Mouse (Mus musculus): Measurements from ENCODE around the gene Sergef.

Gene Sergef

GRCm38 (mm10) chr7:46399676-46400075 is 239.9 kb downstream of the Sergef start:
- DNase-seq = no peak

- no peak for DNase-seq
Measured at GRCm38 (mm10) chr7:46398612-46399011, 241.0 kb downstream of the Sergef start.

GRCm38 (mm10) chr7:46397732-46398333 is 241.8 kb downstream of the Sergef start:
- no peak for DNase-seq

- peak; percentile 67 for DNase-seq
Measured at GRCm38 (mm10) chr7:46396928-46397731, 242.5 kb downstream of the Sergef start.

GRCm38 (mm10) chr7:46396231-46396927 is 243.2 kb downstream of the Sergef start, which contains the start of gene Kcnc1:
Gene Kcnc1 (plus strand): TSS chr7:46396497.
- DNase-seq = peak; percentile 54

GRCm38 (mm10) chr7:46395571-46395970 is 244.0 kb downstream of the Sergef start:
- no peak for DNase-seq

- no peak for DNase-seq
Measured at GRCm38 (mm10) chr7:46394933-46395332, 244.7 kb downstream of the Sergef start.

GRCm38 (mm10) chr7:46393718-46394511 is 245.7 kb downstream of the Sergef start:
- DNase-seq = no peak

Data from layer of hippocampus, adult 9-11 months (tissue).